Mouse (Mus musculus) heart, embryonic 16.5 days (tissue): Measurements from ENCODE around the gene Dcps. TPM values are rescaled to one million over a fixed set of nuclear protein-coding genes. Genes with fewer than 3 reads are reported as not detected.

ENCODE experiments used
- ATAC-seq: fragments of 200-750 bp; cut with Nextera tagmentation; replicated peaks from 2 replicates; pipeline ENCODE4 v1.8.0; 2017; ENCODE audit warnings: moderate number of reproducible peaks; ENCODE audit not compliant: insufficient read depth, low FRiP score; ENCODE audit errors: extremely low read depth
- H3K27ac ChIP-seq: fragments of 300-500 bp; sonication (generic); 2 replicates; pipeline ENCODE4 v1.5.1; 2014; ENCODE audit warnings: mild to moderate bottlenecking, low read length, control low read depth, moderate library complexity
- H3K27me3 ChIP-seq: fragments of 300-500 bp; sonication (generic); 2 replicates; pipeline ENCODE4 v1.6.1; 2014; ENCODE audit warnings: low read length, mixed read lengths; ENCODE audit not compliant: control insufficient read depth, insufficient read depth
- H3K36me3 ChIP-seq: fragments of 300-500 bp; sonication (generic); 2 replicates; pipeline ENCODE4 v1.6.1; 2014; ENCODE audit not compliant: control insufficient read depth, insufficient read depth
- H3K4me1 ChIP-seq: fragments of 300-500 bp; sonication (generic); 2 replicates; pipeline ENCODE4 v1.6.1; 2014; ENCODE audit warnings: low read length, mixed read lengths; ENCODE audit not compliant: control insufficient read depth, insufficient read depth
- H3K4me2 ChIP-seq: fragments of 300-500 bp; sonication (generic); 2 replicates; pipeline ENCODE4 v1.6.1; 2014; ENCODE audit warnings: low read depth, mild to moderate bottlenecking, control low read depth, low read length
- H3K4me3 ChIP-seq: fragments of 300-500 bp; sonication (generic); 2 replicates; pipeline ENCODE4 v1.5.1; 2014; ENCODE audit warnings: mild to moderate bottlenecking, control low read depth, low read length
- H3K9ac ChIP-seq: fragments of 300-500 bp; sonication (generic); 2 replicates; pipeline ENCODE4 v1.6.1; 2014; ENCODE audit warnings: low read length, control low read depth
- H3K9me3 ChIP-seq: fragments of 300-500 bp; sonication (generic); replicated peaks from 2 replicates; pipeline ENCODE4 v1.6.1; 2016; ENCODE audit warnings: low read length; ENCODE audit not compliant: control insufficient read depth
- WGBS: fragments of 180-500 bp; shearing (Covaris S2); extraction: QIAGEN DNeasy Blood & Tissue Kit; methylation state at CpG from one replicate; pipeline ENCODE4 v1.1.7; 2014; 5-methylcytosine and 5-hydroxymethylcytosine counted together
- polyA plus RNA-seq: library from polyadenylated mRNA; unstranded; fragments of >200 nt; fragmentation: Nextera tagmentation; extraction: Ambion mirVana; gene quantifications from 2 replicates; pipeline ENCODE4 v1.2.1, GENCODE M21; 2015

Gene Dcps
- 60.2 and 62.5 TPM in 2 replicates for polyA plus RNA-seq

- Histone ChIP-seq H3K27me3 (no peaks in the 10 kb centered on the region), H3K9ac (peak within 1 kb of the TSS; percentile 82), H3K4me1 (peaks cover 4% of the 10 kb centered on the region), H3K27ac (peak within 1 kb of the TSS; percentile 95), H3K4me2 (peak within 1 kb of the TSS; percentile 99), H3K9me3 (no peaks in the 10 kb centered on the region), H3K36me3 (peaks cover 4% of the 10 kb centered on the region), H3K4me3 (peak within 1 kb of the TSS; percentile 86)
- WGBS = under 1% methylated on average over 38 of the region's 38 CpGs
- ATAC-seq = peak; percentile 97
These were observed at the start of gene Dcps for GRCm38 (mm10) chr9:35175251-35176123. Gene Dcps (minus strand): TSS chr9:35176061.

- H3K9ac ChIP-seq = no peak overlapping the region
- H3K9me3 ChIP-seq = no peaks in the 10 kb centered on the region
- 87% methylated on average over 3 of the region's 3 CpGs for WGBS
- no peak overlapping the region for H3K4me2 ChIP-seq
- H3K27ac ChIP-seq = no peak overlapping the region
- H3K4me1 ChIP-seq = no peaks in the 10 kb centered on the region
- no peak overlapping the region for H3K4me3 ChIP-seq
- no peak for ATAC-seq
- no peaks in the 10 kb centered on the region for H3K27me3 ChIP-seq
- peaks cover 18% of the 10 kb centered on the region for H3K36me3 ChIP-seq
These were observed 47.6 kb upstream of the Dcps start for GRCm38 (mm10) chr9:35223466-35223865.

- Histone ChIP-seq H3K4me2 (no peak overlapping the region), H3K27me3 (no peaks in the 10 kb centered on the region), H3K9ac (no peak overlapping the region), H3K4me3 (no peak overlapping the region), H3K36me3 (peaks cover 49% of the 10 kb centered on the region), H3K27ac (no peak overlapping the region), H3K9me3 (no peaks in the 10 kb centered on the region), H3K4me1 (no peaks in the 10 kb centered on the region)
- WGBS = 45% methylated on average over 1 of the region's 1 CpGs
- no peak for ATAC-seq
These were observed 42.1 kb upstream of the Dcps start for GRCm38 (mm10) chr9:35217963-35218362.

- Histone ChIP-seq H3K4me1 (peaks cover 16% of the 10 kb centered on the region), H3K36me3 (peaks cover 52% of the 10 kb centered on the region), H3K27me3 (no peaks in the 10 kb centered on the region), H3K9ac (peak overlapping the region; percentile 90), H3K4me2 (peak overlapping the region; percentile 89), H3K27ac (peak overlapping the region; percentile 80), H3K9me3 (no peaks in the 10 kb centered on the region), H3K4me3 (peak overlapping the region; percentile 97)
- no peak; the same call in 1 of the 2 replicates for ATAC-seq
- WGBS = 28% methylated on average over 26 of the region's 26 CpGs
These were observed 36.0 kb upstream of the Dcps start for GRCm38 (mm10) chr9:35211573-35212511.

- peak; percentile 100 for ATAC-seq
- Histone ChIP-seq H3K27ac (peak within 1 kb of the TSS; percentile 95), H3K9ac (peak within 1 kb of the TSS; percentile 95), H3K9me3 (no peaks in the 10 kb centered on the region), H3K27me3 (no peaks in the 10 kb centered on the region), H3K36me3 (peaks cover 61% of the 10 kb centered on the region), H3K4me3 (peak within 1 kb of the TSS; percentile 97), H3K4me2 (peak within 1 kb of the TSS; percentile 98), H3K4me1 (peaks cover 16% of the 10 kb centered on the region)
- WGBS = under 1% methylated on average over 72 of the region's 72 CpGs
These were observed 34.9 kb upstream of the Dcps start, which contains the start of gene Foxred1 for GRCm38 (mm10) chr9:35210542-35211474. Gene Foxred1 (minus strand): TSS chr9:35211055.

- no peak overlapping the region for H3K27ac ChIP-seq
- H3K9me3 ChIP-seq = no peaks in the 10 kb centered on the region
- no peak for ATAC-seq
- WGBS = 94% methylated on average over 2 of the region's 2 CpGs
- H3K4me2 ChIP-seq = no peak overlapping the region
- no peaks in the 10 kb centered on the region for H3K27me3 ChIP-seq
- H3K36me3 ChIP-seq = peaks cover 48% of the 10 kb centered on the region
- no peak overlapping the region for H3K9ac ChIP-seq
- peaks cover 8% of the 10 kb centered on the region for H3K4me1 ChIP-seq
- H3K4me3 ChIP-seq = no peak overlapping the region
These were observed 28.6 kb upstream of the Dcps start for GRCm38 (mm10) chr9:35204421-35204820.

GRCm38 (mm10) chr9:35203536-35203935 is 27.7 kb upstream of the Dcps start:
- no peak for ATAC-seq
- Histone ChIP-seq H3K27me3 (no peaks in the 10 kb centered on the region), H3K9ac (no peak overlapping the region), H3K36me3 (peaks cover 44% of the 10 kb centered on the region), H3K4me3 (no peak overlapping the region), H3K27ac (no peak overlapping the region), H3K4me2 (no peak overlapping the region), H3K4me1 (peaks cover 11% of the 10 kb centered on the region), H3K9me3 (no peaks in the 10 kb centered on the region)
- WGBS = 33% methylated on average over 3 of the region's 3 CpGs

GRCm38 (mm10) chr9:35200529-35201060 is 24.7 kb upstream of the Dcps start:
- Histone ChIP-seq H3K4me1 (peaks cover 11% of the 10 kb centered on the region), H3K4me3 (peak overlapping the region; percentile 54), H3K4me2 (peak overlapping the region; percentile 76), H3K9ac (no peak overlapping the region; the same call in none of the 2 replicates), H3K9me3 (no peaks in the 10 kb centered on the region), H3K27me3 (no peaks in the 10 kb centered on the region), H3K27ac (no peak overlapping the region), H3K36me3 (peaks cover 15% of the 10 kb centered on the region)
- WGBS = 49% methylated on average over 9 of the region's 9 CpGs
- ATAC-seq = no peak
